Mouse (Mus musculus): ENCODE measurements at regions not wholly inside any gene's neighbourhood (a gene's known extent, or its start where the extent isn't known, plus 50 kb on each side); places are given as distances from the start of the nearest gene placed in this dataset.

DNA sequence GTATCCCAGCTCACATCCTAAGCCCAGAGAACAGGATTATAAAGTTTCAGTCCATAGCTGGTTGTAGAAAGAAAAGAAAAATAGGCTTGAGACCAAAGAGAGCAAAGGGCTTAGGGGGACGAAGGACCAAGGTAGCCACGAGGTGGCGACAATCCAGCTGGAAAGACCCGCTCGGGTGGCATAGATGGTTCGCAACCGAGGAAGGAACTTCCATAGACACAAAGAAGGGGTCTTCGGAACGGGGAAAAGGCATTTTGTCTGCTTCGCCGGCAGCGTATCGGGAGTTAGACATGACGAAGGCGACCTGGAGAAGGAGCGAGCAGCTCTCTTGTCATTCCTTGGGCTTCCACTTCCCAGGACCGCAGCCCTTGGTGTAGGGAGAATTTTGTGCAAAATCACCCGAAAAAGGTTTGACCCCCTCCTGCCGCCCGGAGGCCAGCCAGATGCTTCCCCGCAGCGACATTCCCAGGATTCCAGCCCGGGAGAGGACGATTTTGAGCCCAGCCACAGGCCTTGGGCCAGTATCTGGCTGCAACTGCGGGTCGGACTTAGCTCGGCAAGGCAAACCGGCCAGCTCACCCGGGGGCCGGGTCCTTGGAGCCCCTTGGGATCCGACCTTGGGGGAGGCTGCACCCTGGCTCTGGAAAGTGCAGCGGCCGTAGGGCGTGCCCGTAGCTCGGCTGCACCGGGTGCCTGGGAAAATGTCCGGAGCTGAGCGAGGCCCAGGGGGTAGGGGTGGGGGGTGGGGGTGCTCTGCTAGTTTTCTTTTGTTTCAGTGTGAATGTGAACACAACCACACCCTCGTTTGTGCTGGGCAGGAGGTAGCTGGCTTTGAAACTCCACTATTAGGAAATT lies 184.5 kb upstream of the Foxn2 start:
- DNase-seq (ENCODE audit: low spot score) (peak; percentile 94), ATAC-seq (ENCODE audit: low read depth) (peak; percentile 80)
- H3K4me1 ChIP-seq (ENCODE audit: control insufficient read depth, insufficient read depth, low read length): peaks cover 11% of the 10 kb centered on the region; the same call in 1 of the 2 replicates
- no peaks in the 10 kb centered on the region for H3K27me3 ChIP-seq (replicated peaks; ENCODE audit: control insufficient read depth, insufficient read depth, low read length)
- H3K9me3 ChIP-seq (ENCODE audit: control insufficient read depth, low read length): no peaks in the 10 kb centered on the region
- H3K36me3 ChIP-seq (ENCODE audit: control insufficient read depth, insufficient read depth, low read length): no peaks in the 10 kb centered on the region
- peak overlapping the region; percentile 97 for H3K4me2 ChIP-seq (ENCODE audit: low read depth, low read length)
- H3K9ac ChIP-seq (ENCODE audit: low read depth, low read length): peak overlapping the region; percentile 91
- peak overlapping the region; percentile 97 for H3K27ac ChIP-seq (replicated peaks; ENCODE audit: low read depth, low read length)
- H3K4me3 ChIP-seq (ENCODE audit: low read depth, low read length): peak overlapping the region; percentile 67
- under 1% methylated on average over 36 of the region's 40 CpGs for WGBS

DNA sequence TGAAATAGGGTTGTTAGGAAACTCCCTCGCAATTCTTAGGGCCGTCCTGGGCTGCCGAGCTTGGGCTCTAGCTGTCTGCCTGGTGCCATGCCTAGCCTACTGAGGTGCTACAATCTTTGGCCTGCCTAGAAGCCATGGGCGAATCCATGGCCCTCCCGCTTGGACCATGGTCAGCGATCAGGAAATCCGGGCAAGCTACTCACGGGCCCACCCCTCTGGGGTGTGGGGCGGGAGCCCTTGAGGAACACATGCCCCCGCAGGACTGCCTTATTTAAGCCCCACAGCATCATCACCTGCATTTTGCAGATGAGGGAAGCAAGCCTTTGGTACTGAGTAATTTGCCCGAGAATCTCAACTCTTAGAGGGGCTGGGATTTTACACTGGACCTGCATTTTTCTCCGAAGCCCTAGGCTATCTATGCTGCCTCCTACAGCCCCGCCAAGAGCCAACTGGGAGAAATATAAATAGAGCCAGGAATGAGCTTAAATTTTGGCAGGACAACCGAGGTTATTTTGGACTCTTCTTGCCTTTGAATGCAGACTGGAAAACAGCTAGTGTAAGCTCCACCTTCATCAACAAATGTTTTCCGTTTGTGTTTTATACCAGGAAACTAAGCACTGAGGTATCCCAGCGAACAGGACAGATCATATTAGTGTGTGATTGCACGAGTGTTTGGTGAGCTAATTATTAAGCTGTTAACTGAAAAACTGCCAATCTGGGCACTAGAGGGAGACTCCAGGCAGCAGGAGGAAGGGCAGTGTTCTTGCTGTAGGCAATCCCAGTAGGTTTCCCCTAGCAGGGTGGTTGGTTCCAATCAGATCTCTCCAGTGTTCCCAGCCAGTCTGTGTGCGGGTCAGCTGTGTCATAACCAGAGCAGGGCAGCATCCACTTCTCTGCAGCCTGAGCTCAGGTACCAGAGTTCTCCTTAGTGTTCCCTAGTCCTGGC lies 183.6 kb upstream of the Foxn2 start:
- WGBS: under 1% methylated on average over 16 of the region's 18 CpGs

GRCm38 (mm10) chr17:88258361-88258796 lies 182.1 kb upstream of the Foxn2 start:
- H3K36me3 ChIP-seq (ENCODE audit: control insufficient read depth, insufficient read depth, low read length): no peaks in the 10 kb centered on the region
- no peak overlapping the region; the same call in 1 of the 2 replicates for H3K9ac ChIP-seq (ENCODE audit: low read depth, low read length)
- H3K27me3 ChIP-seq (replicated peaks; ENCODE audit: control insufficient read depth, insufficient read depth, low read length): no peaks in the 10 kb centered on the region
- no peak overlapping the region for H3K27ac ChIP-seq (replicated peaks; ENCODE audit: low read depth, low read length)
- no peaks in the 10 kb centered on the region for H3K9me3 ChIP-seq (ENCODE audit: control insufficient read depth, low read length)
- H3K4me1 ChIP-seq (ENCODE audit: control insufficient read depth, insufficient read depth, low read length): 0 out of 2 replicates have a peak, but pooled peaks cover 10% of the 10 kb centered on the region
- H3K4me2 ChIP-seq (ENCODE audit: low read depth, low read length): no peak overlapping the region
- DNase-seq (ENCODE audit: low spot score): no peak
- ATAC-seq (ENCODE audit: low read depth): no peak
- no peak overlapping the region for H3K4me3 ChIP-seq (ENCODE audit: low read depth, low read length)
- 64% methylated on average over 11 of the region's 11 CpGs for WGBS

More for the DNA sequence above, 183.6 kb upstream of the Foxn2 start:
- Histone ChIP-seq H3K9ac (ENCODE audit: low read depth, low read length) (peak overlapping the region; percentile 91), H3K27me3 (replicated peaks; ENCODE audit: control insufficient read depth, insufficient read depth, low read length) (no peaks in the 10 kb centered on the region), H3K27ac (replicated peaks; ENCODE audit: low read depth, low read length) (peak overlapping the region; percentile 97), H3K4me3 (ENCODE audit: low read depth, low read length) (peak overlapping the region; percentile 67), H3K36me3 (ENCODE audit: control insufficient read depth, insufficient read depth, low read length) (no peaks in the 10 kb centered on the region), H3K9me3 (ENCODE audit: control insufficient read depth, low read length) (no peaks in the 10 kb centered on the region), H3K4me1 (ENCODE audit: control insufficient read depth, insufficient read depth, low read length) (0 out of 2 replicates have a peak, but pooled peaks cover 6% of the 10 kb centered on the region), H3K4me2 (ENCODE audit: low read depth, low read length) (peak overlapping the region; percentile 97)
- ATAC-seq (ENCODE audit: low read depth): peak; percentile 66
- peak; percentile 89 for DNase-seq (ENCODE audit: low spot score)

DNA sequence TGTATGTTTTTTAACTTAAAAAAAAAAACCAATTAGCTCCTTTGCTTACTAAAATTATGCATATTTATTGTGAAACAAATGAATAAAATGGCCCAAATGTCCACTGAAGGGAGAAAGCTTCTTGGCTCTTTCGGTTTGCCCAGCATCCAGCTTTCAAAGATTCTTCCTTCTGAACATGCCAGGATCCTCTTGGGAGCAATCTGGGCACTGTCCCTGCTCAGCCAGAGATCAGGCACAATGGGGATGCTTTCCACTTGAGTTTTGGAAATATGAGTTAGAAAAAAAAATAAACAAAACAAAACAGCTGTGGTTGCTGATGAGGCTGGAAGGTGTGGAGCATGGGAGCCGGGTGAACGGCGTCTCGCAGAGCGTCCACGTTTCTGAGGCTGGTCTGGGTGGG lies 180.3 kb upstream of the Foxn2 start:
- 93% methylated on average over 7 of the region's 7 CpGs for WGBS
- no peak overlapping the region for H3K4me3 ChIP-seq (ENCODE audit: low read depth, low read length)

GRCm38 (mm10) chr17:88260826-88261225 lies 179.7 kb upstream of the Foxn2 start:
- WGBS: 68% methylated on average over 6 of the region's 6 CpGs
- DNase-seq (ENCODE audit: low spot score): no peak
- 0 out of 2 replicates have a peak, but pooled peaks cover 10% of the 10 kb centered on the region for H3K4me1 ChIP-seq (ENCODE audit: control insufficient read depth, insufficient read depth, low read length)

More for the DNA sequence above, 180.3 kb upstream of the Foxn2 start:
- no peak for DNase-seq (ENCODE audit: low spot score)
- H3K27ac ChIP-seq (replicated peaks; ENCODE audit: low read depth, low read length): no peak overlapping the region
- no peaks in the 10 kb centered on the region for H3K27me3 ChIP-seq (replicated peaks; ENCODE audit: control insufficient read depth, insufficient read depth, low read length)
- no peak overlapping the region for H3K9ac ChIP-seq (ENCODE audit: low read depth, low read length)
- no peak overlapping the region for H3K4me2 ChIP-seq (ENCODE audit: low read depth, low read length)
- 0 out of 2 replicates have a peak, but pooled peaks cover 10% of the 10 kb centered on the region for H3K4me1 ChIP-seq (ENCODE audit: control insufficient read depth, insufficient read depth, low read length)
- H3K9me3 ChIP-seq (ENCODE audit: control insufficient read depth, low read length): no peaks in the 10 kb centered on the region
- no peak for ATAC-seq (ENCODE audit: low read depth)
- no peaks in the 10 kb centered on the region for H3K36me3 ChIP-seq (ENCODE audit: control insufficient read depth, insufficient read depth, low read length)

GRCm38 (mm10) chr17:88261556-88261955 lies 179.0 kb upstream of the Foxn2 start:
- no peak for ATAC-seq (ENCODE audit: low read depth)

More at GRCm38 (mm10) chr17:88260826-88261225, 179.7 kb upstream of the Foxn2 start:
- Histone ChIP-seq H3K27ac (replicated peaks; ENCODE audit: low read depth, low read length) (no peak overlapping the region), H3K9me3 (ENCODE audit: control insufficient read depth, low read length) (no peaks in the 10 kb centered on the region), H3K27me3 (replicated peaks; ENCODE audit: control insufficient read depth, insufficient read depth, low read length) (no peaks in the 10 kb centered on the region), H3K9ac (ENCODE audit: low read depth, low read length) (no peak overlapping the region), H3K4me2 (ENCODE audit: low read depth, low read length) (no peak overlapping the region), H3K36me3 (ENCODE audit: control insufficient read depth, insufficient read depth, low read length) (no peaks in the 10 kb centered on the region), H3K4me3 (ENCODE audit: low read depth, low read length) (no peak overlapping the region)
- no peak for ATAC-seq (ENCODE audit: low read depth)

DNA sequence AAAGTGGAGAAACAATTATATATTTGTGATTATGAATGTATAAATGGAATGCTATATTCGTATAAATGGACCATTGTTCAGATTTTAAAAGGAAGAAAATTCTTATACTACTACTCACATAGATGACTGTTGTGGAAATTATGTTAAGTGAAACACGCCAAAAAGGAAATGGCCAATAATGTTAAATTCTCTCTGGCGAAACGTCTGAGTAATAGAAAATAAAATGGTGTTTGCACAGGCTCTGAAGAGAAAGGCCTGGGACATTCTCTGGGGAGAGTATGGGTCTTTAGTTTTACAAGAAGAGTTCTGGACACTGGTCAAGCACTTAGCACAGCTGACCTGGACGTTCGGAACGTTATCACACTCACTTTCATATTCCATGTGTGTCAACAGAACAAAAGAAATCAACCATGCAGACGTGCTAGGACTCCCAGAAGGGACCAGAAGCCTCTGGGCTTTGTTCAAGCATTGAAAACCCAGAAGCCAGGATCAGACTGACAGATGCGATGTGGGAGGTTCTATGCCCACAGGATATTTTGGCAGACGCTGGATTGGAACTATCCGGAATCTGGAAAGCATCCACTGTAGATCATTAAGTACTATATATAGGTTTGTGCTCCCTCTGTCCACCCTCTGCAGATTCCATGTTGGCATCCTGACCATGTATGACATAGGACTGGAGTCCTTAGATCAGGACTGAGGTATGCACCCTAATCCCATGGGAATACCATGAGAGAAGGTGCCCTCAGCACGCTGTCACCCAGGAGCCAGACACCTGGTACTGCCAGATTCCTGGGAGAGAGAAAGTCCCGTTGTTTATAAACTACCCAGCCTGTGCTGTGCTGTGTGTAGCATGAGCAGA lies 178.0 kb upstream of the Foxn2 start:
- 0 out of 2 replicates have a peak, but pooled peaks cover 4% of the 10 kb centered on the region for H3K4me1 ChIP-seq (ENCODE audit: control insufficient read depth, insufficient read depth, low read length)
- ATAC-seq (ENCODE audit: low read depth) (no peak; the same call in 1 of the 2 replicates), DNase-seq (ENCODE audit: low spot score) (peak; percentile 31)
- no peaks in the 10 kb centered on the region for H3K36me3 ChIP-seq (ENCODE audit: control insufficient read depth, insufficient read depth, low read length)
- WGBS: 62% methylated on average over 13 of the region's 13 CpGs
- no peaks in the 10 kb centered on the region for H3K27me3 ChIP-seq (replicated peaks; ENCODE audit: control insufficient read depth, insufficient read depth, low read length)
- no peak overlapping the region for H3K4me2 ChIP-seq (ENCODE audit: low read depth, low read length)
- H3K27ac ChIP-seq (replicated peaks; ENCODE audit: low read depth, low read length): no peak overlapping the region
- H3K4me3 ChIP-seq (ENCODE audit: low read depth, low read length): no peak overlapping the region
- H3K9ac ChIP-seq (ENCODE audit: low read depth, low read length): no peak overlapping the region
- H3K9me3 ChIP-seq (ENCODE audit: control insufficient read depth, low read length): no peaks in the 10 kb centered on the region

More at GRCm38 (mm10) chr17:88261556-88261955, 179.0 kb upstream of the Foxn2 start:
- DNase-seq (ENCODE audit: low spot score): no peak
- Histone ChIP-seq H3K4me3 (ENCODE audit: low read depth, low read length) (no peak overlapping the region), H3K4me1 (ENCODE audit: control insufficient read depth, insufficient read depth, low read length) (0 out of 2 replicates have a peak, but pooled peaks cover 9% of the 10 kb centered on the region), H3K9me3 (ENCODE audit: control insufficient read depth, low read length) (no peaks in the 10 kb centered on the region), H3K36me3 (ENCODE audit: control insufficient read depth, insufficient read depth, low read length) (no peaks in the 10 kb centered on the region), H3K27ac (replicated peaks; ENCODE audit: low read depth, low read length) (no peak overlapping the region), H3K9ac (ENCODE audit: low read depth, low read length) (no peak overlapping the region), H3K4me2 (ENCODE audit: low read depth, low read length) (no peak overlapping the region), H3K27me3 (replicated peaks; ENCODE audit: control insufficient read depth, insufficient read depth, low read length) (no peaks in the 10 kb centered on the region)
- WGBS: 44% methylated on average over 8 of the region's 8 CpGs
